Mouse (Mus musculus): ENCODE data around the gene Pik3r1.

Gene Pik3r1

GRCm38 (mm10) chr13:101738769-101739168 lies 29.2 kb downstream of the Pik3r1 start:
- DNase-seq (ENCODE audit: low spot score in 2 of 2): no peak

- DNase-seq (ENCODE audit: low spot score in 2 of 2): no peak
These were observed 31.3 kb downstream of the Pik3r1 start for GRCm38 (mm10) chr13:101736521-101737387.

- DNase-seq (ENCODE audit: low spot score in 2 of 2): no peak
These were observed 32.5 kb downstream of the Pik3r1 start for GRCm38 (mm10) chr13:101735364-101736120.

GRCm38 (mm10) chr13:101734227-101734626 lies 33.8 kb downstream of the Pik3r1 start:
- no peak for DNase-seq (ENCODE audit: low spot score in 2 of 2)

DNA sequence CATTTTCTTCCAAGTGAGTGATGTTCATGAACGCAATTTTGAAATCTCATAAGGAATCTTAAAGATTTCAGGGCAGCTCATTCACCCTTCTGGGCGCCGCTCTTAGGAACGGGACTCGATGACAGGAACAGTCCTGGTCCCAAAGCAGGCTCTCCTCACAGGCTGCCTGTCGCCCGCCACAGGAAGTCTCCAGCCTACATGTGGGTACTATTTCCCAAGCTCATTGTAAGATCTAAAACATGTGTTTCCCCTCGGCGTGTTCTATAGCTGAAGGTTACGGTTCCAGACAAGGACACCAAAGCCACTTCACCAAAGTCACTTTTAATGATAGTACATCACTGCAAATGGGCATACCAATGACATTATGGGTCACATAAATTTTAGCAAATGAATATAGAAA lies 35.3 kb downstream of the Pik3r1 start:
- DNase-seq (ENCODE audit: low spot score in 2 of 2): no peak

DNA sequence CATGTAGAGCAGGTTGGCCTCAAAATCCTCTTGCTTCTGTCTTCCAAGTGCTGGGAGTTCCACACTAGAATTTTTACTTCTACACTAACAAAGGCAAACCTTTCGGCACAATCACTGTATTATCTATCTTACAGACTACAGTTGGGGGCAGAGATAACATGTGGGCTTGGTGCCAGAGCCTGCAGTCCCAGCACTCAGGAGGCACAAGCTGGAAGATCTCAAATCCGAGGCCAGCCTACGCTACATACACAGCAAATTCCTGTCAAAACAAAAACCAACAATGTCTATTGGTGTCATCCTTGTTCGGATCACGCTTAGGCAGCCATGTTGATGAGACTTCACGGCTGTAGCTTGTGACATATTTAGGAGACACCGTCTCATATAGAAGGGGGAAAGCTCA lies 36.2 kb downstream of the Pik3r1 start:
- no peak for DNase-seq (ENCODE audit: low spot score in 2 of 2)

DNA sequence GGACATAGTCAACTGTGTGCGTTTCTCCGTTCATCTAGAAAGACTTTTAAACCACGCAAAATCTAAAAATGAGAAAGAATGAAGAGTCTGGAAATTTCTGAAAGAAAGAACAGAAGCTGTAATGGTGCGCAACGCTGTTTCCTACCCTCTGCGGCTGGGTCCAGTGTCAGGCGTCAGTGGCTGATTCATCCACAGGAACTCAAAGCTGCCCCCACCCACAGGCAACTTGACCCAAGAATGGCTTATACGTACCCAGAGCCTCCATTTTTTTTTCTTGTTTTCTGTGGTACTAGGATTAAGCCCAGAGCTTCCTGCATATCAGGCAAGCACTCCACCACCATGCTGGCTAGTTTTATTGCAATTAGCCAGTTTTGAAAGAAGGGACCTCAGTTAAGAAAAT lies 37.7 kb downstream of the Pik3r1 start:
- no peak for DNase-seq (ENCODE audit: low spot score in 2 of 2)

GRCm38 (mm10) chr13:101729248-101730055 lies 38.6 kb downstream of the Pik3r1 start:
- no peak for DNase-seq (ENCODE audit: low spot score in 2 of 2)

- no peak for DNase-seq (ENCODE audit: low spot score in 2 of 2)
These were observed 39.2 kb downstream of the Pik3r1 start for GRCm38 (mm10) chr13:101728816-101729215.

DNA sequence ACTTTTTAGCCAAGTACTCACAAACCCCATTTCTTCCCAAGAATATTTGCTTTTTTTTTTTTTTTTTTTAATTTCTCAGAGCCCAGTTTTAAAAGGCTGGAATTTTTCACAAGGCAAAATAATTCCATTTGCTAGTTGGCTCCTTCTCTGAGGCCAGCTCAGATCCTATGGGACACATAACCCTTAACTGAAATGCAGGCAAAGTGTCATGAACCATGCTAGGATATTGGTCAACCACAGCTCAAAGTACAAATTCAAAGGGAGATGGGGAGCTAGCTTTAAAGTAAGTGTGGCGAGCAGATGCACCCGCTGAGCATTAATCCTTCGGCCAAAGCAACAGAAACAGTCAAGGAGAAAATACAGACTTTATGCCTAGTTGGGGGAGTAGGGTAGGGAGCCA lies 39.7 kb downstream of the Pik3r1 start:
- DNase-seq (ENCODE audit: low spot score in 2 of 2): no peak

DNA sequence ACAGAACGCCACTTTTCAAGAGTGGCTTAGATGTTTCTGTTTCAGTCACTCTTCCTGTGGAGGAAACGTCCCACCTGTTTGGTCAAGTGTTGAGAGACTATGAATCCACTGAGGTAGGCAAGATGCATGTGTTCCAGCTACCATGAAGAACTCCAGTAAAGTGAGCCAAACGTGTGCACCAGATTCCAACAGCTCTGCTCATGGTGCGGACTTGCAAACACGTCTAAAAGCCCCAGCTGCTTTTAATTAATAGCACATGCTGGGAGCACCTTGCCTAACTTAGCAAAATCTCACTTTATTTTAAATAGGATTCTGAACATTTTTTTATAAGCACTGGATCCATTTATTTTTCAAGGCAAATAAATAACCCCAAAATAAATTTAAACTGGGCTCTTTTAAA lies 40.2 kb downstream of the Pik3r1 start:
- DNase-seq (ENCODE audit: low spot score in 2 of 2): no peak

- DNase-seq (ENCODE audit: low spot score in 2 of 2): no peak
These were observed 41.1 kb downstream of the Pik3r1 start for GRCm38 (mm10) chr13:101726922-101727321.

DNA sequence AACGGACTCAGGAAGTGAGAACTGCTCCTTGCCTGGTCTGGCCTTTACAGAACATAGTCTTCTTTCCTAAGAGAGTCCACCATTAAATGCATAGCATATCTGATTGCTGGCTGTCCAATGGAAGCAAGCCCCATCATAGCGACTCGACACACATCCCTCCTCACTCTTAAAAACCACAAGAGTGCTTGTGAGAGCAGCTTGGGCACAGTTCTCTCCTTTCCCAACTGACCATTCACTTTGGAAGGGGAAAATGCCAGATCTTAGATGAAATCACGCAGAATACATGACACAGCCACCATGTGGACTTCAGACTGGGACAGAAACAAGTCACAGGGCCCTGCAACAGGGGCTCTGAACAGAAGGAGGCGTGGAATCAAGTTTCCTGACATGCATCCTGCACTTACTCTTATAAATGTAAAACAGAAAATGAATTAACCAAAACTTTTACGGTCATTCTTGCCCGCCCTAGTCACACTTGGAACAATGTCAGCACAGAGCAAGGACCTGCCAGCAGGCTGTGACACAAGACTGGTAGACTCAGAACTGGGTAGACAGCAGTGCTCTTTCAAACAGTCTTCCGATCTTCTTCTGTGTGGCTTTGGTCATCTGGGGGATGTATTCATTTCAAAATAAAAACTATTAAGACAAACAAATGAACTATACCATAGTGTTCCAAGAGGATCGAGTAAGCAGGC lies 46.0 kb downstream of the Pik3r1 start:
- DNase-seq (ENCODE audit: low spot score in 2 of 2): no peak

GRCm38 (mm10) chr13:101721154-101721553 lies 46.9 kb downstream of the Pik3r1 start:
- DNase-seq (ENCODE audit: low spot score in 2 of 2): no peak

DNA sequence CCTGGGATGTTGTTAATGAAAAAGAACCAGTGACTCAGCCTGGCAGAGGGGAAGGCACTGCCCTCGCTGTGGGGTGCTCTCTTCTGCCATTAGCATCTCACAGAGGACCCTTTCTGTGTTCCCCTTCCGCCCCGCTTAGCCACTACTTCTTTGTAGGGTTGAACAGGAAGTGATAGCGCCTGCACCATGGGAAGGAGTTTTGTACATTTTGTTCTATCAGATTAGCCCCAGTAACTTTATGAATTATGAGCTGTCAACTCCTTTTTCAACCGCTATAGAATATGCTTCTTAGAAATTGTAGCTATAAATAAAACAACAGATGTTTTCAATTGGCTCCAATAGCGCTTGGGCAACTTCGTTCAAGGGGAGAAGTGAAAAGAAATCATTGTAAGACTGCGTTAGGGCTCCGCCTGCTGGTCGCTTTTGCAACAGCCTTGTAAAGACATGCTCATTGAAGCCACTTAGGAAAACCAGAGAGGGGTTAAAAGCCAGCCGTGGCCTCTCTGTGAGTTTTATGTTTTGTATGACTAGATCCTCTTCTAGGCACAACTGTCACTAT lies 48.6 kb downstream of the Pik3r1 start:
- peak; percentile 79 to 91 for DNase-seq (ENCODE audit: low spot score in 2 of 2)

DNA sequence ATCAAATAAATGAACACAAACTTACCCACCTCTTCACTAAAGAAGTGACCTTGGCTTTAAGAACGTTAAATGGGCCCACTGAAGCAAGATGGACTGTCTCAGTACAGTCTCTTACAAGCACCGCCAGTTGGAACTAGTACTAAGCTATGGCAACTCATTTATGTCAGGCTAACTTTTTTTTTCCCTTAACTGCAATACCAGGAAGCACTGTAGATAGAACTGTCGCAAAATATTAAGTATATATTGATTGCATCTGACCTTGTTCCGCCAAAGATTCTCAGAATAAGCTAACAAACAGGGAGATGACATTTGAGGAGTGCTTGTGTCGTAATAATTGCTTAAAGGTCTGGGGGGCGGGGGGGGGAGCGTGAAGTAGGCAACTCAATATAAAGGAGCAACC lies 49.3 kb downstream of the Pik3r1 start:
- no peak for DNase-seq (ENCODE audit: low spot score in 2 of 2)

GRCm38 (mm10) chr13:101717836-101718235 lies 50.2 kb downstream of the Pik3r1 start:
- no peak for DNase-seq (ENCODE audit: low spot score in 2 of 2)

DNA sequence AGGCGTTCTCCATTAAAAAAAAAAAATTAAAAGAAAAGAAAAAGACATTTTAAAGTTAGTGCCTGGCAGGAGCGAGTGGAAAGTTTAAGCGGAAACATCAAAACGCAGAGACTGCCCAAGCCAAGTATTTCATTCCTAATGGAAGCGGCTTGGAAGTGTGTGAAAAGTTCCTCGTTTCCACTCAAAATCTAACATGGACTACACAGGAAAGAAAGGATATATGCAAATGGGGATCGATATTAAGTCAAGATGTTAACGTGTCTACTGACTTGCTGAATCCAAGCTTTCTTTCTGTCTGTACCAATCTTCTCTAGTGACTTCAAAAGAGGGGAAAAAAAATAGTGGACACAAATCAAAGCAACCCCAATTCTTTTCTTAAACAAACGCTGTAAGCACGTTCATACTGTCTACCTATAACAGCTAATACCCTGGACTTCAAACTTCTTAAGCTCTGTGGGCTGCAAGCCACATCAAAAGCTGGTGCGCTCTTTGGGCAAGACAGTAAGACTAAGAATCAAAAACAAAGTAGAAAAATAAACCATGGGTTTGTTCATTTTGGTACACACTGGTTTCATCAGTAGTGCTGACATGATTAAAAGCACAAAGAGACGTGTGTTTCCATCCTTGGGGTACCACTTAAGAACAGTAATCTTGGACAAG lies 54.5 kb downstream of the Pik3r1 start:
- no peak for DNase-seq (ENCODE audit: low spot score in 2 of 2)

DNA sequence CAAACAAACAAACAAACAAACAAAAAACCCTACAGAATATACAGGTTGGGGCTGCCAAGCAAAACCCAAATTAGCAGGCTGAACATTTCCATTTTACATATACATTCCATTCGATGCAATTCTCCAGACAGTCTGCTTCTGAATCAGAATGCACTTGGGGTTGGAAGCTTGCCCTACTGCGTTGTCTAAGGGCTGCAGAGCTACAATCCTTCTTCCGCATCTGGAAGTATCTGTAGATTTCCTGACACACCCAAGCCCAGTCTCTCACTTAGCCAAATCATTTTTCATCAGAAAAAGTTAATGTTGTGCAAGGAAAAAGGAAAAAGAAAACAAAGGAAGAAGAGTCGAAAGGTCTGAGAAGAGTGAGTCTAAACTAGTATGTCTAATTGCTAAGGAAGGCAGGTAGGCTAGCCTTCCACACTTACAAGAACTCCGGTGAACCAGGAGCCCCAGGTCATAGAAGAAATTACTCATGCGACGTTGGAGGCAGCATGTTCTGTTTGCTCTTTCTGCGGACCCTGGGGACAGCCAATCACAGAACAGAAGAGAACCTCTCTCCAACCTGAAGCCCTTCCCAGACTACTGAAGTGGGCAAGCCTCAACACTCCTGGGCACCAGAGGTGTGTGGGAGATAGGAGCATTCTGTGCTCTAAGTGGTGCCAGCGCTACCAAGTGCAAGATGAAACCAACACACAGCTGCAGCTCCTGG lies 55.1 kb downstream of the Pik3r1 start:
- DNase-seq (ENCODE audit: low spot score in 2 of 2): no peak

GRCm38 (mm10) chr13:101712099-101712498 lies 55.9 kb downstream of the Pik3r1 start:
- DNase-seq (ENCODE audit: low spot score in 2 of 2): no peak

All from spleen, postnatal 4 days (tissue).